Mouse (Mus musculus): ENCODE measurements around the gene Rabgap1l.

DNA sequence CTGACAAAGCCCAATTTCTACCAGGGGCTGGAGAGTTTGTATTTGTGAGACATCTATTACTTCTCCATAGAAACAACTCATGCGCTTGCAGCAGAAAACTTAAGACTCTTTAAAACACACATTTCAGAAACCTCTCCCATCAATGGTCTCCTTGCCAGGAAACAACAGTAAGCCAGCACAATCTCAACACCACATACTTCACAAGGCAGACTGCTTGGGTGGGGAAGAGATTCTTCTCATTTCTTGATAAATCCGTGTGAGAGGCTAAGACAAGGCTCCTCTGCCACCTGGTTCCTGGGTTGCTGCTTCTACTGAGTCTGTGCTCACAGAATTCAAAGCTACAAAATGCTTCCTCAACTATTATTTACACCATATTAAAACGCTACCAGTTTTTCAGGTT is 543.2 kb downstream of the Rabgap1l start:
- no peak for TF ChIP-seq CTCF (IDR thresholded peaks at IDR 0.05; ENCODE audit: low read depth, low read length)
- no peak for TF ChIP-seq POLR2A (IDR thresholded peaks at IDR 0.05; ENCODE audit: insufficient read depth, low read length)
- no peak for TF ChIP-seq EP300 (IDR thresholded peaks at IDR 0.05; ENCODE audit: insufficient read depth, low read depth, low read length)
